Mouse (Mus musculus): Measurements from ENCODE around the gene Gucy2c.

DNA sequence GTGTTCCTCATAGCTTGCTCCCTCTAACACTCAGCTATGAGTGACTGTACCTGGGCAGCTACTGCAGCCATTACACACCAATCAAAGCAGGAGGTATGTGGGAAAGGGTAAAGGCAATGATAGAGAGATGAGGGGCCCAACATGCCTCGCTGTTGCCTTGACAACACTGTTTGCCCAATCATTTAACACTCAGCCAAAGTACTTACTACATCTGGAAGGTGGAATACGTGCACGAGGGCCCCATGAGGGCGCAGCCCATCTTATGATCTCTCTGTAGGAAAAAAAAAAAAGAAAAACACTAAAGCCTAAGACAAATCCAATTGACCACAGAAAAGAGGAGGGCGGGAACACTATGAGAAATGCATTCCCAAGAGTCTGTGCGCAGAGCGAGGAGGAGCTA, 11.7 kb downstream of the Gucy2c start:
- TF ChIP-seq CTCF (IDR thresholded peaks at IDR 0.05; ENCODE audit: insufficient read depth, low read depth, low read length) (no peak), POLR2A (IDR thresholded peaks at IDR 0.05; ENCODE audit: insufficient read depth, low read depth, low read length) (no peak)

Measured in olfactory bulb, adult 2 months (tissue).